Mouse (Mus musculus): Measurements from ENCODE around the gene Kmt2e. TPM values are rescaled to one million over a fixed set of nuclear protein-coding genes. Genes with fewer than 3 reads are reported as not detected.
"Not testable (repeated sequence)": the region's sequence is repeated elsewhere in the genome, so short reads cannot be mapped to it uniquely, and the experiment has no call there.

Gene Kmt2e
- polyA plus RNA-seq, 1 experiment: 13.8 TPM

GRCm38 (mm10) chr5:23523936-23524335, 89.7 kb downstream of the Kmt2e start:
- Histone ChIP-seq H3K27me3 (ENCODE audit: control insufficient read depth, insufficient read depth, low read length) (no peaks in the 10 kb centered on the region), H3K27ac (ENCODE audit: control insufficient read depth, insufficient read depth, low read depth, low read length) (no peak overlapping the region), H3K36me3 (ENCODE audit: control insufficient read depth, insufficient read depth, low read length) (peaks cover 3% of the 10 kb centered on the region), H3K4me1 (ENCODE audit: control insufficient read depth, insufficient read depth, low read length) (no peaks in the 10 kb centered on the region), H3K4me3 (ENCODE audit: control insufficient read depth, low read depth, low read length) (no peak overlapping the region)
- TF ChIP-seq CTCF (IDR thresholded peaks at IDR 0.05; ENCODE audit: control insufficient read depth, insufficient read depth, insufficient replicate concordance, low read depth, low read length): no peak
- TF ChIP-seq POLR2A (IDR thresholded peaks at IDR 0.05; ENCODE audit: control insufficient read depth, low read depth, low read length): no peak

- peaks cover 3% of the 10 kb centered on the region for H3K36me3 ChIP-seq (ENCODE audit: control insufficient read depth, insufficient read depth, low read length)
- H3K27me3 ChIP-seq (ENCODE audit: control insufficient read depth, insufficient read depth, low read length): no peaks in the 10 kb centered on the region
- no peak for TF ChIP-seq CTCF (IDR thresholded peaks at IDR 0.05; ENCODE audit: control insufficient read depth, insufficient read depth, insufficient replicate concordance, low read depth, low read length)
- no peak for TF ChIP-seq POLR2A (IDR thresholded peaks at IDR 0.05; ENCODE audit: control insufficient read depth, low read depth, low read length)
- no peak overlapping the region for H3K4me3 ChIP-seq (ENCODE audit: control insufficient read depth, low read depth, low read length)
- H3K4me1 ChIP-seq (ENCODE audit: control insufficient read depth, insufficient read depth, low read length): no peaks in the 10 kb centered on the region
- no peak overlapping the region for H3K27ac ChIP-seq (ENCODE audit: control insufficient read depth, insufficient read depth, low read depth, low read length)
These were observed 90.4 kb downstream of the Kmt2e start for GRCm38 (mm10) chr5:23524621-23525020.

DNA sequence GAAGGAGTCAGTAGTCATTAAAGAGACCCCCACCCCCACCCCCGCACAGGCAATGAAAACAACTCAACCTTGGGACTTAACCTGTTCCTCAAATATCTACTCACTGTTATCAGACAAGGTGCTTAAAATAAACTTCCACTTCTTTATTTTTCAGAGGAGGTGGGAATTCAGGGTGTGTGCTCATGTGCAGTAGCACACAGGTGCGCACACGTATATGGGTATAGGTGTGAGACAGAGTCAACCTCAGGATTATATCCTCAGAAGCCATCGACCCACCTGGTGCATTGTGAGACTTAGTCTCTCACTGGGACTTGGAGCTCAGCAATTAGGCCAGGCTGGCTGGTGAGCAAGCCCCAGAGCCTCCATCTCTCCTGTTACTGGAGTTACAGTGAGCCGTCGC, 96.9 kb downstream of the Kmt2e start:
- Histone ChIP-seq H3K4me3 (ENCODE audit: control insufficient read depth, low read depth, low read length) (no peak overlapping the region), H3K4me1 (ENCODE audit: control insufficient read depth, insufficient read depth, low read length) (no peaks in the 10 kb centered on the region), H3K27ac (ENCODE audit: control insufficient read depth, insufficient read depth, low read depth, low read length) (no peak overlapping the region), H3K36me3 (ENCODE audit: control insufficient read depth, insufficient read depth, low read length) (peaks cover 4% of the 10 kb centered on the region), H3K27me3 (ENCODE audit: control insufficient read depth, insufficient read depth, low read length) (no peaks in the 10 kb centered on the region)
- TF ChIP-seq CTCF (IDR thresholded peaks at IDR 0.05; ENCODE audit: control insufficient read depth, insufficient read depth, insufficient replicate concordance, low read depth, low read length): no peak
- no peak for TF ChIP-seq POLR2A (IDR thresholded peaks at IDR 0.05; ENCODE audit: control insufficient read depth, low read depth, low read length)

DNA sequence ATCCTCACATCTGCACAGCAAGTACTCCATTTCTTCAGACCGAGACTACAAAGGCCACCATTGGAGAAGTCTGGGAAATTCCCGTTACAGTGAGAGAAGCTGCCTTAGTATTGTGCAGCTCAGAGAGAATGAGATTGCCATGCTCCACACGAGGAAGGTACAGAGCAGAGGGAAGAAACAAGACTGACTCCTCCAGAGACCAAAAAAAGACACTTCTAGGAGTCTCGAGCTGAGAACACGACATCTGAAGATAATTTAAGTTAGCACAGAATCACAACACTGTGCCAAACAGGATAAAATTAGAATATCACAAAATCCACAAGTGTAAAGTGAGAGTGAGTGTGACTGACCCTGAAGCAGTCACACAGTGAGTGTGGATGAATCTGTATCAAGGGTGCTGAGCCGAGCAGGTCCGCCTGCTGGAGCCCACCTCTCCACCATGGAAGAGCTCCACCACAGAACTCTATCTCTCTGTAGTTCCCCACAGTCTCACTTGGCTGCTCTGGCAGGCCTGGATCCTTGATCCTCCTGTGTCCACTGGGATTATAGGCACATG, 97.4 kb downstream of the Kmt2e start:
- no peaks in the 10 kb centered on the region for H3K27me3 ChIP-seq (ENCODE audit: control insufficient read depth, insufficient read depth, low read length)
- H3K36me3 ChIP-seq (ENCODE audit: control insufficient read depth, insufficient read depth, low read length): peaks cover 4% of the 10 kb centered on the region
- no peak for TF ChIP-seq CTCF (IDR thresholded peaks at IDR 0.05; ENCODE audit: control insufficient read depth, insufficient read depth, insufficient replicate concordance, low read depth, low read length)
- TF ChIP-seq POLR2A (IDR thresholded peaks at IDR 0.05; ENCODE audit: control insufficient read depth, low read depth, low read length): no peak
- H3K4me3 ChIP-seq (ENCODE audit: control insufficient read depth, low read depth, low read length): no peak overlapping the region
- no peaks in the 10 kb centered on the region for H3K4me1 ChIP-seq (ENCODE audit: control insufficient read depth, insufficient read depth, low read length)
- no peak overlapping the region for H3K27ac ChIP-seq (ENCODE audit: control insufficient read depth, insufficient read depth, low read depth, low read length)

DNA sequence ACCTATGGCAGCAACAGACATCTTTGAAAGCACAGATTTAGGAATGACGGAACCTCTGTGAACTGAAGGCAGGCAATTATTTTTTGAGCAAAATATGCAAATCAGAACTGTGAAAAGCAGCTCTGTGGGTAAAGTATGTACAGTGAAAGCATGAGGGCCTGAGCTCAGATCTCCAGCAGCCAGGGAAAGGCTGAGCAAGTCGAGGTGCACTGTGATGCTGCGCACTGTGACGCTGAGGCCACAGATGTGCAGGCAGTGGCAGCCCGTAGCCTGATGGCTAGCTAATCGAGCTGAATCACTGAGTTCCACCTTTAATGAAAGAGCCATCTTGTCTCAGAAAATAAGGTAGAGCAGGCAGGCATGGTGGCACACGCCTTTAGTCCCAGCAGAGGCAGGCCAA, 101.5 kb downstream of the Kmt2e start:
- TF ChIP-seq CTCF (IDR thresholded peaks at IDR 0.05; ENCODE audit: control insufficient read depth, insufficient read depth, insufficient replicate concordance, low read depth, low read length) (no peak), POLR2A (IDR thresholded peaks at IDR 0.05; ENCODE audit: control insufficient read depth, low read depth, low read length) (no peak)
- Histone ChIP-seq H3K27me3 (ENCODE audit: control insufficient read depth, insufficient read depth, low read length) (no peaks in the 10 kb centered on the region), H3K4me1 (ENCODE audit: control insufficient read depth, insufficient read depth, low read length) (no peaks in the 10 kb centered on the region), H3K36me3 (ENCODE audit: control insufficient read depth, insufficient read depth, low read length) (peaks cover 1% of the 10 kb centered on the region), H3K27ac (ENCODE audit: control insufficient read depth, insufficient read depth, low read depth, low read length) (no peak overlapping the region), H3K4me3 (ENCODE audit: control insufficient read depth, low read depth, low read length) (no peak overlapping the region)

DNA sequence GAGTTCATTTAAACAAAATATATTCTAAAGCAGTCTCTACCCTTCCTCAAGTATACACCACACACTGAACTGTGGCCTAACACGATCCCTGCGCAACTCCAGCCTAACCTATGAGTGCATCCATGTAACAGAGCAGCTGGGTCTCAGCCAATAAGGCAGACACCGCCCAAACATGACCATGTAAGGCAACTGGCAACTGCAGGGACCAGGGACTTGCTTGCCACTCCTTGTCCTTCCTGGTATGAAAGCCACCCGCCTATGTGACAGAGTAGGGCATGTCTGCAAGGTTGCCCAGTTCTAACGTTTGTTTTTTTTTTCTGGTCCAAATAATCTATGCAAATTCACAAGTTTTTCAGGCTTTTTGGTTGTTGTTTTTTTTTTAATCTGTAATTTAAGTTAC, 117.4 kb downstream of the Kmt2e start:
- no peak overlapping the region for H3K27ac ChIP-seq (ENCODE audit: control insufficient read depth, insufficient read depth, low read depth, low read length)
- H3K36me3 ChIP-seq (ENCODE audit: control insufficient read depth, insufficient read depth, low read length): no peaks in the 10 kb centered on the region
- no peaks in the 10 kb centered on the region for H3K4me1 ChIP-seq (ENCODE audit: control insufficient read depth, insufficient read depth, low read length)
- H3K27me3 ChIP-seq (ENCODE audit: control insufficient read depth, insufficient read depth, low read length): no peaks in the 10 kb centered on the region
- TF ChIP-seq POLR2A (IDR thresholded peaks at IDR 0.05; ENCODE audit: control insufficient read depth, low read depth, low read length): no peak
- no peak for TF ChIP-seq CTCF (IDR thresholded peaks at IDR 0.05; ENCODE audit: control insufficient read depth, insufficient read depth, insufficient replicate concordance, low read depth, low read length)
- H3K4me3 ChIP-seq (ENCODE audit: control insufficient read depth, low read depth, low read length): no peak overlapping the region

DNA sequence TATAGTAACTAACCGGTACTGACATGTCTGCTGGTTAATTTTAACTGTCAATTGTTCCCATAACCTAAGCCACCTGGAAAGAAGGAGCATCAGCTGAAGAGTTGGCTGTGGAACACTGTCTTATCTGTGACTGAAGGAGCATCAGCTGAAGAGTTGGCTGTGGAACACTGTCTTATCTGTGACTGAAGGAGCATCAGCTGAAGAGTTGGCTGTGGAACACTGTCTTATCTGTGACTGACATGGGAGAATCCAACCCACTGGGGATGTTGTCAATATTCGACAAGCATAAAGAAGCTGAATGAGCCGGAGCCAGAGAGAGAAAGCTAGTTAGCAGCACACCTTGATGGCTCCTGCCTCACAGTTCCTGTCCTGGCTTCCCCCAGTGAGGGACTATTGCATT, 119.1 kb downstream of the Kmt2e start:
- H3K4me1 ChIP-seq (ENCODE audit: control insufficient read depth, insufficient read depth, low read length); H3K4me3 ChIP-seq (ENCODE audit: control insufficient read depth, low read depth, low read length); H3K36me3 ChIP-seq (ENCODE audit: control insufficient read depth, insufficient read depth, low read length); H3K27ac ChIP-seq (ENCODE audit: control insufficient read depth, insufficient read depth, low read depth, low read length); H3K27me3 ChIP-seq (ENCODE audit: control insufficient read depth, insufficient read depth, low read length): not testable (repeated sequence)
